Mouse (Mus musculus) midbrain, embryonic 13.5 days (tissue): Measurements from ENCODE around the gene Slk. TPM values are rescaled to one million over a fixed set of nuclear protein-coding genes. Genes with fewer than 3 reads are reported as not detected.

Source experiments
- ATAC-seq: fragments of 200-750 bp; cut with Nextera tagmentation; 2 replicates; pipeline ENCODE4 v1.8.0; 2017; ENCODE audit warnings: mild to moderate bottlenecking, moderate TSS enrichment, moderate library complexity
- H3K27ac ChIP-seq: fragments of 300-500 bp; sonication (generic); 2 replicates; pipeline ENCODE4 v1.5.1; 2015; ENCODE audit warnings: inconsistent platforms, mild to moderate bottlenecking, moderate library complexity
- H3K27me3 ChIP-seq: fragments of 300-500 bp; sonication (generic); 2 replicates; pipeline ENCODE4 v1.6.1; 2015; ENCODE audit warnings: mild to moderate bottlenecking, inconsistent platforms
- H3K36me3 ChIP-seq: fragments of 300-500 bp; sonication (generic); 2 replicates; pipeline ENCODE4 v1.6.1; 2015; ENCODE audit warnings: mild to moderate bottlenecking, inconsistent platforms
- H3K4me1 ChIP-seq: fragments of 300-500 bp; sonication (generic); replicated peaks from 2 replicates; pipeline ENCODE4 v1.6.1; 2015; ENCODE audit warnings: inconsistent platforms
- H3K4me2 ChIP-seq: fragments of 300-500 bp; sonication (generic); replicated peaks from 2 replicates; pipeline ENCODE4 v1.6.1; 2015; ENCODE audit warnings: moderate library complexity, mild to moderate bottlenecking, inconsistent platforms
- H3K4me3 ChIP-seq: fragments of 300-500 bp; sonication (generic); replicated peaks from 2 replicates; pipeline ENCODE4 v1.5.1; 2015; ENCODE audit warnings: mild to moderate bottlenecking, inconsistent platforms
- H3K9ac ChIP-seq: fragments of 300-500 bp; sonication (generic); replicated peaks from 2 replicates; pipeline ENCODE4 v1.6.1; 2015; ENCODE audit warnings: mild to moderate bottlenecking, inconsistent platforms
- H3K9me3 ChIP-seq: fragments of 300-500 bp; sonication (generic); 2 replicates; pipeline ENCODE4 v1.6.1; 2016; ENCODE audit warnings: mild to moderate bottlenecking, inconsistent platforms
- whole genome bisulfite sequencing: fragments of 180-500 bp; shearing (Covaris S2); methylation state at CpG from one replicate; pipeline ENCODE4 v1.1.7; 2015; 5-methylcytosine and 5-hydroxymethylcytosine counted together
- polyA plus RNA-seq: library from polyadenylated mRNA; unstranded; fragments of >200 nt; fragmentation: Nextera tagmentation; extraction: Ambion mirVana; gene quantifications from 2 replicates; pipeline ENCODE4 v1.2.1, GENCODE M21; 2015

Slk gene
- polyA plus RNA-seq, 1 experiment from 2014 or later, result 6.5 TPM

GRCm38 (mm10) chr19:47635380-47635779, 55.9 kb downstream of the Slk start:
- WGBS, result 90% methylated on average over 4 of the region's 4 CpGs
- Histone ChIP-seq H3K4me2 (no peak overlapping the region), H3K36me3 (peaks cover 31% of the 10 kb centered on the region), H3K4me3 (no peak overlapping the region), H3K9ac (no peak overlapping the region), H3K27me3 (no peaks in the 10 kb centered on the region), H3K4me1 (no peaks in the 10 kb centered on the region), H3K27ac (no peak overlapping the region), H3K9me3 (no peaks in the 10 kb centered on the region)
- no peak for ATAC-seq

GRCm38 (mm10) chr19:47643910-47644309, 64.4 kb downstream of the Slk start:
- no peaks in the 10 kb centered on the region for H3K9me3 ChIP-seq
- WGBS, result 67% methylated on average over 2 of the region's 2 CpGs
- H3K27ac ChIP-seq, result no peak overlapping the region
- H3K4me3 ChIP-seq, result no peak overlapping the region
- H3K9ac ChIP-seq, result no peak overlapping the region
- no peaks in the 10 kb centered on the region for H3K27me3 ChIP-seq
- H3K36me3 ChIP-seq, result peaks cover 38% of the 10 kb centered on the region
- H3K4me2 ChIP-seq, result no peak overlapping the region
- H3K4me1 ChIP-seq, result peaks cover 3% of the 10 kb centered on the region; the same call in 1 of the 2 replicates
- no peak for ATAC-seq

- Histone ChIP-seq H3K36me3 (peaks cover 23% of the 10 kb centered on the region), H3K9ac (no peak overlapping the region), H3K9me3 (no peaks in the 10 kb centered on the region), H3K4me1 (peaks cover 3% of the 10 kb centered on the region; the same call in 1 of the 2 replicates), H3K4me3 (no peak overlapping the region), H3K4me2 (no peak overlapping the region), H3K27ac (no peak overlapping the region), H3K27me3 (no peaks in the 10 kb centered on the region)
- WGBS, result 48% methylated on average over 6 of the region's 6 CpGs
- no peak for ATAC-seq
Measured at GRCm38 (mm10) chr19:47645583-47645982, 66.1 kb downstream of the Slk start.

- Histone ChIP-seq H3K4me2 (no peak overlapping the region), H3K27me3 (no peaks in the 10 kb centered on the region), H3K9me3 (no peaks in the 10 kb centered on the region), H3K4me3 (no peak overlapping the region), H3K36me3 (peaks cover 17% of the 10 kb centered on the region), H3K9ac (no peak overlapping the region), H3K4me1 (peaks cover 3% of the 10 kb centered on the region; the same call in 1 of the 2 replicates), H3K27ac (no peak overlapping the region)
- ATAC-seq, result no peak
- 96% methylated on average over 6 of the region's 6 CpGs for whole genome bisulfite sequencing
Measured at GRCm38 (mm10) chr19:47646508-47647120, 67.1 kb downstream of the Slk start.

- H3K4me1 ChIP-seq, result peaks cover 3% of the 10 kb centered on the region; the same call in 1 of the 2 replicates
- no peaks in the 10 kb centered on the region for H3K9me3 ChIP-seq
- no peak for ATAC-seq
- H3K27ac ChIP-seq, result no peak overlapping the region
- 95% methylated on average over 6 of the region's 6 CpGs for WGBS
- H3K4me3 ChIP-seq, result no peak overlapping the region
- H3K36me3 ChIP-seq, result peaks cover 5% of the 10 kb centered on the region
- H3K9ac ChIP-seq, result no peak overlapping the region
- no peak overlapping the region for H3K4me2 ChIP-seq
- no peaks in the 10 kb centered on the region for H3K27me3 ChIP-seq
Measured at GRCm38 (mm10) chr19:47649071-47649470, 69.6 kb downstream of the Slk start.

GRCm38 (mm10) chr19:47650366-47651159, 71.1 kb downstream of the Slk start:
- Histone ChIP-seq H3K27ac (no peak overlapping the region), H3K4me2 (no peak overlapping the region), H3K36me3 (peaks cover 5% of the 10 kb centered on the region), H3K4me1 (peaks cover 2% of the 10 kb centered on the region; the same call in 1 of the 2 replicates), H3K4me3 (no peak overlapping the region), H3K9ac (no peak overlapping the region), H3K27me3 (no peaks in the 10 kb centered on the region), H3K9me3 (no peaks in the 10 kb centered on the region)
- ATAC-seq, result no peak
- 91% methylated on average over 16 of the region's 16 CpGs for WGBS

DNA sequence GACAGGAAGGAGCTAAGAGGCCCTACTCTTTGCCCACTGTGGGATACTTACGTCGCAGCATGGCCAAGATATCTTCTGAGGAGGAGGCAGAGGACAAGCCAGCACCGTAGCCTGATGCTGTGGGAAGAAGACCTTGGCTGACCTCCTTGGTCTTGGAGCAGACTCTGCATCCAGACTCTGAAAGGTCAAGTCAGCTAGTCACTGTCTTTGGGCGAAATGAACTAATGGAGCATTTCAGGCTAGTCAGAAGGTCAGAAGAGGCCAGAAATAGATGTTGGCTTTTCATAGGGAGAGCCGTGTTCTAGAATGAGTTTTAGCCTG, 71.6 kb downstream of the Slk start:
- H3K4me3 ChIP-seq, result no peak overlapping the region
- no peaks in the 10 kb centered on the region for H3K9me3 ChIP-seq
- H3K9ac ChIP-seq, result no peak overlapping the region
- 96% methylated on average over 5 of the region's 5 CpGs for WGBS
- H3K36me3 ChIP-seq, result peaks cover 5% of the 10 kb centered on the region
- H3K4me2 ChIP-seq, result no peak overlapping the region
- ATAC-seq, result no peak
- H3K27me3 ChIP-seq, result no peaks in the 10 kb centered on the region
- peaks cover 4% of the 10 kb centered on the region; the same call in 1 of the 2 replicates for H3K4me1 ChIP-seq
- H3K27ac ChIP-seq, result no peak overlapping the region

DNA sequence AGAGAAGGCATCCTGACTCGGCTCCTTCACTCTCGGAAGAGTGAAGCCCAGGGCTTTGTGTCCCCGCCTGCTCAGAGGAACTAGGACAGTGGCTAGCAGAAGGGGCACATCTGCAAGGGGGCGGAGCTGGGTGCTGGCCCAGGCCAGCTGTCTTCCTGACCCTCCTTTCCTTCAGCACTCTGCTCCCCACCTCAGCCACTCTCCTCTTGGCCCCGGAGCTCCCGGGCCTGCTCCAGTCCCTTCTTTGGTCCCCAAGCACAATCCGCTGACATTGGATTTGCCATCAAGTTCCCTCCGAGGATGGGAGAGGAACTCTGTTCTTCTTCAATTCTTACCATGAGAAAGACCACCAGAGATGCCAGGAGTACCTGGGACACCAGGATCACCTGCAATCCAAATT, 72.8 kb downstream of the Slk start:
- H3K27me3 ChIP-seq, result no peaks in the 10 kb centered on the region
- WGBS, result 85% methylated on average over 8 of the region's 8 CpGs
- ATAC-seq, result no peak
- peaks cover 6% of the 10 kb centered on the region; the same call in 1 of the 2 replicates for H3K4me1 ChIP-seq
- no peak overlapping the region for H3K27ac ChIP-seq
- no peaks in the 10 kb centered on the region for H3K36me3 ChIP-seq
- no peak overlapping the region for H3K4me2 ChIP-seq
- H3K4me3 ChIP-seq, result no peak overlapping the region
- H3K9ac ChIP-seq, result no peak overlapping the region
- no peaks in the 10 kb centered on the region for H3K9me3 ChIP-seq

DNA sequence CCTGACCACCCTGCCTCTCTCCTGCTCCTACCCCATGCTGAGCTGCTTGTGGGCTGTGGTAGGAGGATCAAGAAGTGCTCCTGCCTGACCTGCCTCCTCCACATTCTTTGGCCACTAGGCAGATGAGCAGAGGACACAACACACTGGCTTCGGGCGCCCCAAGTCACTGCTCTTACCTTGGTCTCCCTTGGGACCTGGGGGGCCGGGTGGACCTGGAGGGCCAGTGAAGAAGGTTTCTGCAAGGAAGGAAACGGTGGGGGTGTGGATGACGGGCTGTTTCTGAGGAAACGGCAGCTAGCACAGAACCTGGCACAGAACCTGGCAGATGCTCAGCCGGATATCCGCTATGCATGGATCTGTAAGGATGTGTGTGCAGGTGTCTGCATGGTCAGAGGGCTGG, 73.7 kb downstream of the Slk start:
- Histone ChIP-seq H3K27me3 (no peaks in the 10 kb centered on the region), H3K27ac (no peak overlapping the region), H3K4me1 (peaks cover 8% of the 10 kb centered on the region; the same call in 1 of the 2 replicates), H3K4me2 (no peak overlapping the region), H3K9ac (no peak overlapping the region), H3K36me3 (no peaks in the 10 kb centered on the region), H3K9me3 (no peaks in the 10 kb centered on the region), H3K4me3 (no peak overlapping the region)
- ATAC-seq, result no peak
- WGBS, result 89% methylated on average over 8 of the region's 8 CpGs

DNA sequence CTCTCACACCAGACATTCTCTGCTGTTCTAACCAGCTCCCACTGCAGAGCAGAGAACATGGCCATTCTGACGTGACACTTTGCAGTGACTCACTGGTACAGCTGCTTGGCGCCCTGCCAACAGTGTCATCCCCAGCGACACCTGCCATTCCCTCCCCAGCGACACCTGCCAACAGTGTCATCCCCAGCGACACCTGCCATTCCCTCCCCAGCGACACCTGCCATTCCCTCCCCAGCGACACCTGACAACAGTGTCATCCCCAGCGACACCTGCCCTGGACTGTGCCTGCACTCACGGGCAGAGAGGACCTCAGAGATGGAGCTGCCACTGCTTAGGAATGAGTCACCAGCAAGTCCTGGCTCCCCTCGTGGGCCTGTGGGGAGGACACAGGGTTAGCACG, 75.4 kb downstream of the Slk start:
- ATAC-seq, result no peak
- no peak overlapping the region for H3K4me2 ChIP-seq
- H3K27ac ChIP-seq, result no peak overlapping the region
- H3K36me3 ChIP-seq, result no peaks in the 10 kb centered on the region
- no peak overlapping the region for H3K9ac ChIP-seq
- WGBS, result 78% methylated on average over 11 of the region's 11 CpGs
- H3K4me1 ChIP-seq, result peaks cover 16% of the 10 kb centered on the region
- no peaks in the 10 kb centered on the region for H3K27me3 ChIP-seq
- no peaks in the 10 kb centered on the region for H3K9me3 ChIP-seq
- no peak overlapping the region for H3K4me3 ChIP-seq

DNA sequence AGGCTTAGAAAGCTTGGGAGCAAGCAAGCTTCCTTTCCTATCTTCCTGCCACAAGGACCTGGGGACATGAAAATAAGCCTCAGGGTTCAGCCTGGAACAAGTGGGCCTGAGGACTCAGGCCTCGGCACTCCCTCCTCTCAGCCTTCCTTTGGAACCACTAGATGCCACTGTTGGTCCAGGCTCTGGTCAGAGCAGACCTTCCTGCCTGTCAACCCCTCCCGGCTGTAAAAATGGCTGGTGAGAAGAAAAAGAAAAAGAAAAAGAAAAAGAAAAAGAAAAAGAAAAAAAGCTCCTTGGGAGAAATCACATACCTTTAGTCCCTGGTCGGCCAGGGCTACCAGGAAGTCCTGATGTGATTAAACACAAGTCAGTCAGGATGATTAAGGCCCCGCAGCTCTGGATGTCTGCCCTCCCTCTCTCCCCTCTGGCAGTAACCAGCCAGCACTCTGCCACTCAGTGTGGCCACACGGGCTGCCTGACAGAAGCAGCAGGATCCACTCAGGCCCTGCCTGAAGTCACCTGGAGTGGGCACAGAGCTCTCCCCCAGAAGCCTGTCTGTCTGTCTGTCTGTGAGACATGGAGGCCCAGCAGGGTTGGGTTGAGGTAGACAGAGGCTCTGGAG, 79.5 kb downstream of the Slk start:
- Histone ChIP-seq H3K4me1 (peaks cover 17% of the 10 kb centered on the region), H3K4me2 (no peak overlapping the region), H3K4me3 (no peak overlapping the region), H3K36me3 (no peaks in the 10 kb centered on the region), H3K9ac (no peak overlapping the region), H3K9me3 (no peaks in the 10 kb centered on the region), H3K27me3 (no peaks in the 10 kb centered on the region), H3K27ac (peak overlapping the region; percentile 11; the same call in 1 of the 2 replicates)
- ATAC-seq, result peak; percentile 83
- 25% methylated on average over 5 of the region's 5 CpGs for WGBS

DNA sequence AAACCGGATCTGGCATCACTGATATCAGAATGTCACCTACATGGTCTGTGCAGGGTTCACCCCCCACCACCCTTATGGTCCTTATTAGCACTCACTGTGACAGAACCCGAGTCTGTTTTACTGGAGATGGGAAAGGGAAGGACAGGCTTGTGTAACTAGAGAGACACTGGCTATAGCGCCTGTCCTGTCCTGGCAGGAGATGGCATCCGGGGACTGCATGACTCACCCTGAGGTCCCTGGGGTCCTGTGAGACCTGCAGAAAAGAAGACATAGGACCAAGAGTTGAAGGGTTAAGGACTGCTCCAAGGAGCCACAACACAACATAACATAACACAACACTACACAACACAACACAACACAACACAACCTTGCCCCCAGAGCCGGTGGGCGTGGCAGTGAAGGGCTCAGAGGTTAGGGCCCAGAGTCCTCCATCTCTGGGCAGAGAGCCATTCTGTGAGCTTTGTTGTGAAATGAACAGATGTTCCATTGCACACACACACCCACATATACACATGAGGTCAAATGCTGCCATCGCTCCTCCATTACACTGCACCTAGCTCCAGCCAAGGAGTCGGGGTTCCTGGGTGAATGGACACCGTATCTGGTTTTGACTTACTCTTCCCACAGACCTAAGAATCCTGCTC, 80.4 kb downstream of the Slk start:
- H3K36me3 ChIP-seq, result no peaks in the 10 kb centered on the region
- no peak overlapping the region for H3K27ac ChIP-seq
- H3K4me1 ChIP-seq, result peaks cover 17% of the 10 kb centered on the region
- no peak overlapping the region for H3K4me3 ChIP-seq
- H3K9ac ChIP-seq, result no peak overlapping the region
- no peak overlapping the region for H3K4me2 ChIP-seq
- no peak; the same call in 1 of the 2 replicates for ATAC-seq
- H3K27me3 ChIP-seq, result no peaks in the 10 kb centered on the region
- no peaks in the 10 kb centered on the region for H3K9me3 ChIP-seq
- 89% methylated on average over 9 of the region's 9 CpGs for WGBS
